Mouse (Mus musculus) thymus, postnatal 4 days (tissue): Measurements from ENCODE around the gene Eddm3b.
"Not testable (repeated sequence)": the region's sequence is repeated elsewhere in the genome, so short reads cannot be mapped to it uniquely, and the experiment has no call there.

Experiments used
- DNase-seq: peaks from one replicate; pipeline ENCODE4 v3.0.0; 2021

Eddm3b gene

DNA sequence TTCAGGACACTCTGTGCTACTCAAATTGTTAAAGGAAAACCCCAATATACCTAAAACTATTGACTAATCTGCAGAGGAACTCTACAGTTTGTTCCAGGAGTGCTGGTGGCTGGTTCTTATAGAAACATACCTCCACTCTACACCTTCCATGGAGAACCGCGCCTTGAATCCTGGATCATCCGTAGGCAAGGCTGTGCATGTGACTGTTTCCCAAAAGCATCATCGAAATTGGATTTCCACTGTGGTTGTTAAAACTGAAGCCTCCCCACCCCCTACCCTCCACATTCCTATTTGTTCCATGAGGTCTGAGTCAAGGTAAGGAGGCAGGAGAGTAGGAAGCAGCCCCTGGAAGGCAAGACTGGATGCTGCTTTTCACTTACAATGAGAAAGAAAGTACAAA is 30.2 kb downstream of the Eddm3b start:
- DNase-seq, result no peak

DNA sequence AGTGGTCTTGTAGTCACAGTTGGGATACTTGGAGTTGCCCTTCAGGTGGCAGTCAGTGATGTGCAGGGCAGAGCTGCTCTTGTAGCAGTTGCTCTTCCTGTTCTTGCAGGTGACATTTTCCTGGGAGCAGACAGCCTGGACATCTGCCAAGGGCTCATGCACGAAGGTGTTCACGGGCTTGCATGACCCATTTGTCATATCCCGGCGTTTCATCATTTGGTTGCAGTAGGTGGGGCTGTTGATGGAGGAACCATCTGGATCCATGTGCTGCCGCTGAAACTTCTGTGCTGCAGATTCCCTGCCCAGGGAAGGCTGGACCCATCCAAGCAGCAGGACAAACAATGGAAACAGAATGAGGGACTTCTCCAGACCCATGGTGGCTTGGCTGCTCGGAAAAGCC is 31.3 kb downstream of the Eddm3b start:
- no peak for DNase-seq

GRCm38 (mm10) chr14:51146685-51147084 is 32.5 kb downstream of the Eddm3b start, which contains the start of gene Rnase1:
Gene Rnase1, minus strand, starts transcription at chr14:51146785.
- no peak for DNase-seq

- DNase-seq, result no peak
These were observed 33.8 kb downstream of the Eddm3b start for GRCm38 (mm10) chr14:51148006-51148405.

GRCm38 (mm10) chr14:51149164-51149563 is 34.9 kb downstream of the Eddm3b start:
- DNase-seq, result no peak

DNA sequence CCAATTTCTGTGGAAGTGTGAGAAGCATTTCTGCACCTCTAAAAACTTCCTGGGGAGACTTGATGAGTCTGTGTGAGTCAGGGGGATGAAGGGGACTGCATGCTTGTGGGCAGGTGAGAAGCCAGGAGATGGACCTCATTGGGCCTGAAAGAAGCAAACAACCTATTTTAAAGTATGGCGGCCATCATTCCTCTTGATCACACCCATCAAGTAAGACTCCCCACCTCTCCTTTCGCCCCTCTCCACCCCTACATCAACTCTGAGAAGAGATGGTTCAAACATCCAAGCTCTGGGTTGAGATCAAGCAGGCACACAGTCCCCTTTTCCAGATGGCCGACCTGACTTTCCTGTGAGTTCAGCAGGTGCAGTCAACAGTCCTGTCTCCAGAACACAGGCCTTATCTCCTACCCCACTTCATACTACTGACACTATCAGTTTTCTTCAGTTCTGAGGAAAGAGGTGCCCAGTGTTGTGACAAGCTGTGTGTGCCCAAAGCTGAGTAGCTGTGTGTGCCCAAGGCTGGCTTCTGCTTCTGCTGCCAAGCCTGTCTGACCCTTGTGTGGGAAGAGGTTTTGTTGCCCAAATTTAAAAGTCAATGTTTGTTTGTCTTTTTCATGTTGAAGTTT is 36.1 kb downstream of the Eddm3b start:
- no peak for DNase-seq

GRCm38 (mm10) chr14:51152249-51152870 is 38.1 kb downstream of the Eddm3b start:
- DNase-seq, result no peak

DNA sequence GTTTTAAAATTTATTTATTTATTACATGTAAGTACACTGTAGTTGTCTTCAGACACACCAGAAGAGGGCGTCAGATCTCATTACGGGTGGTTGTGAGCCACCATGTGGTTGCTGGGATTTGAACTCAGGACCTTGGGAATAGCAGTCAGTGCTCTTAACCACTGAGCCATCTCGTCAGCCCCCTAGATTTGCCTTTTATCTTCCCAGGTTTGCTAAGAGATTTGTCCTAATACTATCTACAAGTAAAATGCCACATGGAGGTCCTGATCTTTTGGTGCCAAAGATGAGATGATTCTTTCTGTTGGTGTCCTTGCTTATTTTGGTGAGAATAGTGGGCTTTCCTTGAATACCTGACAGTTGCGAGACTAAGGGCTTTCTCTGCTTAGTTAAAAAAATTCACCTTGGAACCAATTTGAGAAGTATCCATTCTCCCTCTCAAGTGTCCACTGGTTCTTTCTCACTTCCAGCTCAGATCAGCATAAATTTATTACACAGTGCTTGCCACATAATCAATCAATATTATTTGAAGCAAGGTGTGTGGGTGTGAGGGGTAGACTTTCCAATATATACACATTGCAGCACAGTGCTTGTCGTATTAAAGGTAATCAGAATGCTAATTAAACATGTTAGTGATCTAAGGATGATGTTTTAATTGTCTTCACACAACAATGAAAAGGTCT is 42.0 kb downstream of the Eddm3b start:
- DNase-seq, result no peak

GRCm38 (mm10) chr14:51156736-51157068 is 42.5 kb downstream of the Eddm3b start:
- no peak for DNase-seq

DNA sequence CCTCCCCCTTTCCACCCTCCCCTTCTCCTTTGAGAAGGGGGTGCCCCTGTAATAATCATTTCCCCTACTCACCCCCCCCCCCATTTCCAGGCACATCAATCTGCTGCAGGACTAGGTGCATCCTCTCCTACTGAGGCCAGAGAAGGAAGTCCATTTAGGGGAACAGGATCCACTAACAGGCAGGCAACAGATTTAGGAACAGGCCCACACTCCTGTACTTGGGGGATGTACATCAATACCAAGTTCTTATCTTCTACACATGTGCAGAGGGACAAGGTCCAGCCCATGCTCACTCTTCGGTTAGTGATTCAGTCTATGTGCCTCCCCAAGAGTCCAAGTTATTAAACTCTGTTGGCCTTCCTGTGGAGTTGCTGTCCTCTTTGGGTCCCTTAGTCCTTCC is 42.8 kb downstream of the Eddm3b start:
- DNase-seq, result no peak

DNA sequence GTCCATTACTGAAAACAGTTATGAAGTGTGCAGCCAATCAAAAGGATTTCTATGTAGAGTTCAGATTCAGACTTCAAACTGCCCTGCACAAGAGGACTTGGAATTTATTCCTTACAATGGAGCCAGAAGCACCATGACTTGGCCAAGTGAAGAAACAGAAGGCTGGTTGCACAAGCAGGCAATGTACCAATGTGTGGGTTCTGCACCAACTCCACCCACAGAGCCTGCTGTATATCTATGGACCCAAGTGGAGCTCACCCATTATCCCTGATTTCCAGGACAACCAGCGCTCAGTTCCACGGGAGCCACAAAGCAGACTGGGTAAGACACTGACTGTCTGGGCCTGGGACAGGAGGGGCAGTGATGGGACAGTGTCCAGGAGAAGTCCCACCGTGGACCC is 47.8 kb downstream of the Eddm3b start, which contains the start of gene Rnase2b:
Gene Rnase2b, plus strand, starts transcription at position 285 of the 400 bp plus-strand sequence.
- DNase-seq, result not testable (repeated sequence)

GRCm38 (mm10) chr14:51163323-51163722 is 49.1 kb downstream of the Eddm3b start:
- DNase-seq, result not testable (repeated sequence)

DNA sequence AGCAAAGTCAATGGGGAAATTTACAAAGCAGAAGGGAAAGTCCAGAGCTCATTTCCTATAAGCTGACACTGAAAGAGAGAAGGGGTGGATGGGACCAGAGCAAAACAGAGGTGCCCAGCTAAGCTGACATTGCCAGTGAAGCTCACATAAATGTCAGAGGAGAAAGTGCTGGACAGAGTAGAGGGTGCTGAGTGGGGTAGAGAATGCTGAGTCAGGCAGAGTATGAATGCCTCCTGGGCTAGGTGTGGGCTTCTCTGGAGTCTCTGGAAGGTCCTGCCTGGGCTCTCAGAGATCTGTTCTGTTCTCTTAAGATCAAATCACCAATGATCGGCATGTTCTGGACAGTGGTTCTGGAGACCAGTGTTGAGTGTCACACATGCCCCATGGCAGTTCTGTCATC is 51.2 kb downstream of the Eddm3b start:
- DNase-seq, result no peak

- no peak for DNase-seq
These were observed 51.8 kb downstream of the Eddm3b start for GRCm38 (mm10) chr14:51166068-51166467.
